Mouse (Mus musculus): Measurements from ENCODE around the gene Zfp503. TPM values are rescaled to one million over a fixed set of nuclear protein-coding genes. Genes with fewer than 3 reads are reported as not detected.

Gene Zfp503
- polyA plus RNA-seq, 2 experiments from 2014 or later, result not detected

DNA sequence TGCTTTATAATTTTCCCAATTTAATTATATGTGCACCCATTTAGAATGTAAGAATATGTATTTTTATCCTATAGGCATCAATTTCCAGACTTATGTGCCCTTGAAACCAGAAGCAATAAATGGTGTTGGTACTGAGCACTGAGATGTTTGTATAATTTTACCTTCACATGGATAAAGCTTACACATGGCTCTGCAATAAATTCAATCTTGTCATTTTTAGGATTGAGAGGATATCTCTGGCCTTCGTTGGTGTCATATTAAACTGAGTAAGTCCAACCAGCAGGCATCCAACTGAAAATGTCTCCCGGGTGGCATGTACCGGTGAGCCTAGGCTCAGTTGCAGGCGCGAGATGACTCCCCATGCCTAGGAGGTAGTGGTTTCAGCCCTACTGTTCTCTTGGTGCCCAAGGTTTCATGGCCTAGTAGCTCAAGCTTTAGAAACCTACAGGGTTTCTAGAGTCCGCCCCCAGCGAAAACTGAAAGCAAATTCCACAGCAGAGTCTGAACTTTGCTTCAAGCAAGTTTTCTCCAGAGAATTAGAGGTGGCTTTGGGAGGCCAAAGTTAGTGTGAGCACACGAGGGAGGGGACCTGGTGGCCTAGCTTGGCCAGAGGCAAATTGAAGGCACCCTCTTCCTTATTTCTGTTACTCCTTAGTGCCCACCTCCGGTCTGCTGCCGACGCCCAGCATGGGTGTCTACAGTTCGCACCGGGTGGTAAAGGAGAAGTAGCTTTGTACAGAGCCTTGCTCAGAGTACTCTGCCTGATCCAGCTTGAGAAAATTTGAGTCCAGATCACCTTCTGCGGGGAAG, 4.1 kb upstream of the Zfp503 start:
- ATAC-seq, result no peak

DNA sequence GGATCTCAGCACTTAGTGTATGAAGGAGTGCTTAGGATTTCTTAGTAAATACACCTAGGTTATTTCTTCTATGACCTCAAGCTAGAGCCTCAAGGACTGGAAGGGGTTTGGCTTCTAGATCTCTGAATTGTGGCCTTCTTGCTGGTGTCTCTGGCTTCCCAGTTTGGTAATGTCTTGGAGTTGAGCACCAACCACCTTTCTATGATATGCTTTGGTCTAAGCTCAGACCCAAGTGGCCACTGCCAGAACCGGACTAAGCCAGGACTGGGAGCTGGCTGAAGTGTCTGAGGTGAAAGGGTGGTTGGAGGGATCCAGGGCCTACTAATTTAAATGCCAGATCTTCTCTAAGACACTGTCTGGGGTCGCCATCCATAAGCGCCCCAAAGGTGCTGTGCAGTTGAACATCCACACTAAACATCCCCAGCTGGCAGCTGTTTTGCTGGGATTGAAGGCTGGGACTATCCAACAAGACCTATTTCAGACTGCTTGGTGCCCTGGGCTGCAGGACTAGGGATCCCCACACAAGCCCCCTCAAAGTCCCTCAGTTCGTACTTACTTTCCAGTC, 3.0 kb upstream of the Zfp503 start:
- no peak for ATAC-seq

DNA sequence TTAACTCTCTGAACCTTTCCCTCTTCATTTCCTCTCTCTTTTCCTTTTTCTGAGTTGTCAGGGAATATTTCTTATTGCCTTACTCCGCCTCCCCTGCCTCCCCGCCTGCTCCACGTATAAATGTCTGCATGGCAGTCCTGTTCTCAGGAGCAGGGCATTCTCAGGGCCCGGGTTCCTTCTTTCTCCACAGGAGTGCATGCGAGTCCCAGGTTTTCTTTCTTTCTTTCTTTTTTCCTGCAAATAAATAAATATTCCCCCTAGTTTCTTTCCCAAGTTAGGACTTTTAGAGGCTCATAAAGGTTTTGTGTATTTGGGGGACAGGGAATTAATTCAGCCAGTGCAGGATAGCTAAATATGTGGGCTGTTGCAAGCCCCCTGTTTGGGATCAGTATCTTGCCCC, 2.5 kb upstream of the Zfp503 start:
- no peak for ATAC-seq

DNA sequence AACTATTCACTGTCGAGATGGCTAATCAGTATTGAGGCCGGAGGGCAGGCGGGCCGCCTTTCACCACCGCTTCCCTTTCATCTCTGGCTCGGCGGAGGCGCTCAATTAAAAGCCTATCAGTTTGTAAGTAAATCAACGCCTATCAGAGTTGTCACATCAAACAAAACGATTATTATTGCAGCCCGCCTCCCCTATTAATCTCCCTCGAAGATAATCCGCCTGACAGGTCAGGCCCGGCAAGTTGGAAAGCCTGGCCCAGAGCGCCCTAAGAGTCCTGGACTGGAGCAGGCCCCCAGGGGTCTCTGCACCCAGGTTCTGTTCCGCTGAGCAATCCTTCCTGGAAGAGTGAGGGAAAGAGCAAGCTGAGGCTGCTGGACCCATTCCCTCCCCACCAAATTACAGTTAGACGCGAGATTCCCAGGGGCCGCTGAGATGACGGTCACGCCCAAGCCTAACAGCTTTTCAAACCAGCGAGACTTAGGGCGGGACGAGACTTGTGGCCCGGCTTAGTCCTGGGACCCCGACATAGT, 1.9 kb upstream of the Zfp503 start:
- ATAC-seq, result no peak

DNA sequence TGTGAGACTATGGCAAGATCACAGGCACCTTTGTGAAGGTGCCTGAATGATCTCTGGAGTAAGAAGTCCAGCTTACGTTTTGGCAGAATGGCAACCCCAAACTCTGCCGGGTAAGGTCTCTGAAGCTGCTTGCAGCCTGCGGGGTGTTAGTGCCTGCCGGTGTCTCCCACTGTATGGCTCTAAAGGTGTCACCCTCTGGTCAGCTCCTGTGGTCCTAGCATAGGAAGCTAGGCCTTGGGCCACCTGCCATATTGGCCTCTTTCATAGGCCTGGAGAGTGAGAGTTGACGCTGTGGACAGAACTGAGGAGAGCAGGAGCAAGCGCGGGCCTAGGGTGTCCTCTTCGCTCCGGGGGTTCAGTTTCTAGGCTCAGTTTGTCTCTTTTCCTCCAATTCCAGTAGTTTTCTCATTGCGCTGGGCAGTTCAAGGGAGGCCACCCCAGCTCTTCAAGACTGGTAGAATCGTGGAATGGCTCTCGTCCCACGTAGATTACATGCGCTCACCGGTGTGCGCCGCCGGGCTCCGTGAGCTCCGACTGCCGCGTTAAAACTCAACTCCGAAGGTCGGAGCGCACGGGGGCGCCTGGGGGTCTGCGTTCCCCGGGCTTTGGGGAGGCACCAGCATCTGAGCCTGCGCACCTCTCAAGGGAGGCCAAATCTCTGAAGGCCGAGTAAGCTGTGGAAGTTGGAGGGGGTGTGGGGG, 1.1 kb upstream of the Zfp503 start:
- ATAC-seq, result no peak

DNA sequence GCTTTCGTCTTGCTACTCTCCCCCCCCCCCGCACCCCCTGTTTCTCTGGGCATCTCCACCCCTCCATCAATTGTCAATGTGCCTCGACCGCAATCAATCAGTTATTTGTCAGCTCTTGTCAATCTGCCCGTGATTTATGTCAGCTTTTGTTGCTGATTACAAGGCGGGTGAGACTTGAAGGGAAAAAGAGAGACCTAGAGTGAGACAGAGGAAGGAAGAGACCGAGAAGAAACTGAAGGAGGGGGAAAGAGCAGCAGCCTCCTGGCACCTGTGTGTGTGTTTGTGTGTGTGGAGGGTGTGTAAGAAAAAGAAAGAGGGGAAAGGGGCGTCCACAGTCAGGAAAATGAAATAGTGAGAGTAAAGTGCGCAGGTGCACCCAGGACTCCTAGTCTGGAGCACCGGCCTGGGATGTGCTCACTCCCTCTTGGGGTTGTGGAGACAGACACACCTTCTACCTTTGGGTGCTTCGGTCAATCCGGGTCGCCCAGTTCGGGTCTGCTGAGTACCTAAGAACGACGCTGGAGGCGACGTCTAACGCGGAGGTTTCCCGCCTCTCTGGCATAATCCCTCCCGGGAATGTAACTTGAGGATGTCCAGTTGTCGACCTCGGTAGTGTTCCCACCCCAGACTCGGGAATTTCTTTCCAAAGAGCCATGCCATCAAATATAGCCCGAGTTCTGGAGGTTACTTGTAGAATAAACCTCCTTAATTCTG, 667 bp downstream of the Zfp503 start:
- no peak for ATAC-seq

DNA sequence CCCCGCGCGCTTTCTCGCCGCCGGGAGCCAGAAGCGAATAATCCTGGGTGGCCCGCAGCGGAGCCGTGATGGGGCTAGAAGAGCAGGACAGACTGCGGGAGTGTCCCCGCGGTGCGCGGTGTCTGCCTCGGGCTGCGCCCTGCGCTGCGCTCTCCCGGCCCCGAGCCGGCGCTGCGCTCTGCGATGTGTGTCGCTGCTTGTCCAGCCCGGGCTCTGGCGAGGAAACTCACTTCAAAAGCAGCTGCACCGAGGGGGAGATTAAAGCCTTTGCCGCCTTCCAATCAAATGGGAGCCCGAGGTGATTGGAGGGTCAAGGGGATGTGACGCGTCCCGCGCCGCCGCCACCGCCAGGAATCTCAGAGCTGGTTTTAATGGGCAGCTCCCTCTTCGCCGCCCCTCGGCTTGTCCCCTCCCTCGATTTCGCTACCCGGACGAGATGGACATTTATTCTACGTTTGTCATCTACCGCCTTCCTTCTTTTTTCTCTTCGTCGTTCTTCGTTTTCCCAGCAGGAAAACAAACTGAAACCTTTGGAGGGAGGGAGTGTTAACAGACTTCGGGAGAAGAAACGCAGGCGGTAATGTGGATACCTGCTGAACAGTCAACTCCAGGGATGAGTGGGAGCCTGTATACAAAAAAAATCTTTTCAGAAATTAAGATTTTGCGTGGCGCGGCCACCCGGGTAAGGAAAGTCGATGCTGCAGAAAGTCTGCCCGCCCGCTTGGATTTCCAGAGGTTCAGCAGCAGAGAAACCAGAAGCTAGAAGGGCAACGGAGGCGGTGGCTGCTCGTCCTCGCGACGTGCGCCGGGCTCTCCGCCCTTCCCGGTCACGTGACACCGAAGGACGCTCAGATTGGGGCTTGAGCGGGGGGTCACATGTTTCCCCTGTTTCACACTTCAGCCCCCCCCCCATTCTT, 1.5 kb downstream of the Zfp503 start:
- ATAC-seq, result no peak

DNA sequence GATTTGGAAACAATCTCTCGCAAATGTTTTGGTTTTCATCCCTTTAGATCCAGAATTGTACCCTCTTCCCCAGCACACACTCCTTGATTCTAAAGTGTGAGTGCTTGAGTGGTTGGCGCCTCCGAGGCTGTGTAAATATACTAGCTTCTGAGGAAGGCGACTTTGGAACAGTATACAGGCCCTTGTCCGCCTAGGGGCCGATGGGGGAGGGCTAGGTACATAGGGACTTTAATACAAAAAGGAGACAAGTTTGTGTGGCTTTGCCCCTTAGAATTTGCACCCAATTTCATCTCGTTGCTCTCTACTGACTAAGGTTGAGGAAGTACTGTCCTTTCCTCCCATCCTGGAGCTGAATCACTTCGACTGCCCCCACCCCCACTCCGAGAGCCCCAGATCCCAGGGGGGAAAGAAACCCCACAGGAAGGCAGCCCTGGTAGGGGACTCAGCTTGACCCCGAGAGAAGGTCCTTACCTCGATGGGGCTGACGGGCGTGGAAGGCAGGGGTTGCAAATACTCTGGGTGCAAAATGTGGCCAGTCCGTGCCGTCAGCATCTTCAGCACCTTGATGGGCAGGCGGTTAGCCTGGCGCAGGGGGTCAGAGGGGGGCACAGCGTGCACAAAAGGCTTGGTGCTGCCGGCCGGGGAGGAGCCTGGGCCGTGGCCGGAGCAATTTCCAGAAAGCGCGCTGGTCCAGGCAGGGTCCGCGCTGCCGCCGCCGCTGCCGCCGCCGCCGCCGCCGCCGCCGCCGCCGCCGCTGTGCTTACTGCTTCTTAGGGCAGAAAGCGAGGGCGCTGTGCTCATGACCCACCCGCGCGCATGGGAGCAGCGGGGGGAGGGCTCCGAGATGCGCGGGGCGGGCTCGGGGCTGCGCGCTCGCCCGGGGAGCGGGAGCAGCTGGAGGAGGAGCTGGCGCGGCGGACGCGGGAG, 2.4 kb downstream of the Zfp503 start:
- no peak for ATAC-seq

DNA sequence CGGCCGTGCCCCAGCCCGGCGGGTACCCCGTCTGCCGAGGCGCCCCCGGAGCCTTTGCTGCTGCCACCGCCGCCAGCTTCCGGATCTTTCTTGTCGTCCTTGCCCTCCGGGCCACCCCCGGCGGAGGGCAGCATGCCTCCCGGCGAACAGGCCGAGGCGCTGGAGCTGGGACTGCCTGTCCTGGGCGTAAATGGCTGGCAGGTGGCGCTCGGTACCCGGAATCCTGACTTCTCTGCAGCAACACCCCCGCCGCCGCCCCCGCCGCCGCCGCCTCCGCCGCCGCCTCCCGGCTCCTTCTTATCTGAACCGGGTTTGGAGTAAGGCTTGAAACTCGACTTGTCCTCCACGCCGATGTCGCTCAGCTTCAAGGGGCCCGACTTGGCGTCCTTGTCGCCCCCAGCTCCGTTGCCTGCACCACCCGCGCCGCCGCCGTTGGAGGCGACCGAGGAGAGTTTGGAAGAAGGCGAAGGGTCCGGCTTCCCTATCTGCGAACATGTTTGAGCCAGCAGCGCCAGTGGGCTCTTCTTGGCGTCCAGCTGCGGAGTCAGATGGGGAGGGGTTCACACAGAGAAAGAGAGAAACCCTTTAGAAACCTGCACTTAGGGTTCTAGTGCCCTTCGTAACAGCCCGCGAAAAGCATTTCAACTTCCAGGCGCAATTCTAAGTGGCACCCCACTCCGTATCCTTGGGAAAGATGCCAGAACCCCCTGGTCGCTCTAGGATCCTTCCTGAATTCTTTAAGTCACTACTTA, 3.2 kb downstream of the Zfp503 start:
- ATAC-seq, result no peak

DNA sequence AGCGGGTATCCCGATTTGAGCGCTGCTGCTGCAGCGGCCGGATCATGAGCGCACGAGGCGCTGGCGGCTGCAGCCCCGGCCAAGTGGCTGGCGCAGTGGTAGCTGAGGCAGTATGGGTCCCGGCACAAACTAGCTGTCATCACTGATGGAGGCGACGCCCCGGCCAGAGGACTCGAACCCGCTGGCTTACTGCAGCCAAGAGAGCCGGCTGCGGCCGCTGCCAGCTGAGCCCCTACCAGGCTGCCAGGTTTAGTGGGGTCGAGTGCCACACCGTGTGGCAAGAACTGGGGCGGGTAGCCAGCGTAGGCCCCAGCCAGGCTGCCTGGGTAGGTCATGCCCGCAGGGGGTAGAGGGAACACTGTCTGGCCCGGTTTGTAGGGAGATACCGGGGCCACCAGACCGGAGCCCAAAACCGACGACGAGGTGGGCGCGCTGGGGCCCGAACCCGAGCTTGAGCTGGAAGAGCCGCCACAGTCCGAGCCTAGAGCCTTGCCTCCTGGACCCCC, 3.9 kb downstream of the Zfp503 start:
- no peak for ATAC-seq

DNA sequence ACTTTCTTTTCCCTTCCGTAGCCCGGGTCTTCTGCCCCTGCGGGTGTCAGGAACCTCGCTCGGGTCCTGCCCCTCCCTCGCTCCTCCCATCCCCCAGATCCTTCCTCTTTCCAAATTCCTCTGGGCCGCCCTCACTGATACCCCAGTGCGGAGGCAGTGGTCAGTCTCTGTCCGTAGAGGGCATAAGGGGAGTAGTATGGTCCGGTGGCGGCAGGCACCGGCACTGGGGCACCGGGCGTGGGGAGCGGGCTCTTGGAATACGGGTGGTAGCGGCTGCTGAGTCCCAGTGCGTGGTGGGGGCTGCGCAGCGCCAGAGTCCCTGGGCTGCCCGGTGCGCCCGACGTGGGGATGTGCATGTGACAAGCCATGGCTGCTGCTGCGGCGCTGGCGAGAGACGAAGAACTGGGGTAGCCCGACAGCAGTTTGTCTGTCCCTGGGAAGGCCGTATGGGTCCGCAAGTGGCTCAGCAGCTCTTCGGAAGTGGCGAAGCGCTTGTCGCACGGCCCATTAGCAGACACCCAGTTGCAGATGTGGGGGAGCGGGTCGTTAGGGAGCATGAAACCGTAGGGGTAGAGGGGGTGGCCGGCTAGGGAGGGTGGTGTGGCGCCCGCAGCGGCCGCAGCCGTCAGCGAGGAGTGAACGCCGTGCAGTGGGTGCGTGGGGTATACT, 4.5 kb downstream of the Zfp503 start:
- no peak for ATAC-seq

DNA sequence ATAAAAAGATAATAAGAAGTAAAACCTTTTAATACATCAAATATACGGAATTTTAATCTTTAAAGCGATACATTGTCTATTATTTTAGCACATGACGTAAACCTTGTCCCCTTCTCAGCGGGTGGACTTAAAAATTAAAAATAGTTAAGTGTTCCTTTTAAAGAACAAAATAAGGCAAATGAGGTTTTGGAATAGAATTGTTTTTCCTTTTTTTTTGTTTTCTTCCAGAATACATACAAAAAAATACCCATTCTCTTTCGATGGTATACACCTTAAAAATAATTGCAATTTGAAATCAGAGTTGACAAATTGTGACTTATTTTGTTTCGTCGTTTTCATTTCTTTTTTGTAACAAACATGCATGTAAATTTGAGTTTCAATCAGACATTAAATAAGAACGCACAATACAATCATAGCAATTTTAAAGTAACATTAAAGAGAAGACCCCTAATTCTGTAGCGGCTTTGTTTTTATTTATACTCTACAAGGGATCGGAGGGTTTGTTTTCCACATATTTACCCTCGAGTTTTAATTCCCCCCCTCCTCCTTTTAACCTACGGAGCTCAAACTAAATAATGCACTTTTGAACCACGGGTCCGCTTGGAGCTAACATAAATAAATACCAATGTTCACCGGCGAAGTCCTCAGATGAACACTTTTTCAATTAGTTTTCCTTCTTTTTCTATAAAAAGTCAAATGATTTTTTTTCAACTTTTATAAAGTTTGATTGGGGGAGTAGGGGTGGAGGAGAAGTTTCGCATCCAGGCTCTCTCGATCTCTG, 5.3 kb downstream of the Zfp503 start:
- ATAC-seq, result no peak

DNA sequence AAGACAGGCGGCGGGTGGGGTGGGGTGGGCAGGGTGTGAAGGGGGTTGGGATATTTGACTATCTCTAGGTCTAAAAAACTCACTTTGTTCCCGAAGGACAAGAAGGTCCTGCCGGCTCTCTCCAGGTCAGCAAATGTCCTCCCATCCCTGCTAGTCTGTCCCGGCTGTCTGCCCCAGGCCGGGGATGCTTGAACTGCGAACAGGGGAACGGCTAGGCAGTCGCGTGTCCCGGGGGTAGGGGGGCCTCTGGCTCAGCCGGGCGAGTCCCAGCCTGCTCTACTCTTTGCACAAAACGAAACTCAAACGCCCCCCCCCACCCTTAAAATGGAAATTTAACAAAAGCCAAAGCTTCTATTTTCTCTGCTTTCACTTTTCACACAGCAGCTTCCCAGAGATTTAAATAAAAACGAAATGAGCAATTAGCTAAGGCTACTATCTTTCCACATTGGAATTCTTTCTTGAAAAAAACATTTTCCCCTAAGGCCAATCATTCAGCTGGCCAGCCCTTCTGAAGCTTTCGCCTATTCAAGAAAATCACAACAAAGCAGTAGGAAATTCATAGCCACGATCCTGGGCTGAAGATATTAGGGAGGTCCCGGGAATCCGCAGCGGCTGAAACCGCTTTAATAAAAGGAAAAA, 6.0 kb downstream of the Zfp503 start:
- ATAC-seq, result no peak

DNA sequence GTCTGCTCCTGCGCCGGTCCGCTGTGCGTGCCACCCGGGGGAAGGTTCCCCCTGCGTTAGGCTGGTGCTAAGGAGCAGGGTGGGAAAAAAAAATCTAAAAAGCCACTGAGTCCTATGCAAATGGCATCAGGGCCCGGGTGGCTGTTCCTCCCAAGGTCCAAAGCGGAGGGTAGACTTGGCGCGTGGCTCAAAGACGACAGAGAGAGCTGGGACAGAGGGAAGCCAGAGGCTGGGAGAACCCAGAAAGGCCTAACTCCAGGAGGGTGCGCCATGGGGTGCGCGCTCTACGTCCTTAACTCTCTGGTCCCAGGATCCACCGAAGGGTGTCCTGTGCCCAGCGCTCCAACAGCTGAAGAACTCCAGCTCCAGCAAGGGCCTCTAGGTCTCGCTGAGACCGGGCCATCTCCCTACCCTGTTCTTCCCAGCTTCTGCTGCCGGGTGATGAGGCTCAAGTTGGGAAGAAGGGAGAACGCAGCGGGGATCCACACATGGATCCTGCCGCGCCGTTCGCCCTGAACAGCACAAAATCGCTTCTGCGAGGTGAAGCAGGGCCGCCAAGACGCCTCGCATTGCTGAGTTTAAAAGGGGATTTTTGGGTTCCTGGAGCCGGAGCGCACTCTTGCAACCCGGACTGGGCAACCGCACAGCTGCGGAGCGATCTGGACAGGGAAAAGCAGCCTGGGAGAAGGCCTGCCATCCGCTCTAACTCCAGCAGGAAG, 6.7 kb downstream of the Zfp503 start:
- no peak for ATAC-seq

DNA sequence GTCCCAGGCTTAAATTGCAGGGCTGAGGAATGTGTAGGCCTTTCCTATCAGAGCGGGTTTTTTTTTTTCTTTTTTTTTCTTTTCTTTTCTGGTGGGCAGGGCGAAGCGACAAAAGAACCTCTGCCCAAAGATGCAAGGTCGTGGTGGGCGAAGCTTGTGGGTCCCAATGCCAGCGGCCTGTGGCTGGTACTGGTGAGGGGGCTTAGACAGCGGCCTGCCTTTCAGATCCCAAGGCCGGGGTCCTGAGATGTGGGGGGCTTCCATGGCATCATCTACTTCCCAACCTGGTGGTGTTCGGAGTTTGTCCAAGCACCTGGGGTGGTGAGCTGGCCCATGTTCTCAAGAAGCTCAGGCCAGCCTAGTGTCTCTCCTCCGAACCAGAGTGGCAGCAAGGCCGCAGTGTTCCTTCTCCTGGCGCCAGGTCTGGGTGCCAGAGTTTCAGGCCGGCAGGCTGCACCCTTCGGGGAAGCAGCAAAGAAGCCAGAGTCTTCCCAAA, 7.3 kb downstream of the Zfp503 start:
- no peak for ATAC-seq

DNA sequence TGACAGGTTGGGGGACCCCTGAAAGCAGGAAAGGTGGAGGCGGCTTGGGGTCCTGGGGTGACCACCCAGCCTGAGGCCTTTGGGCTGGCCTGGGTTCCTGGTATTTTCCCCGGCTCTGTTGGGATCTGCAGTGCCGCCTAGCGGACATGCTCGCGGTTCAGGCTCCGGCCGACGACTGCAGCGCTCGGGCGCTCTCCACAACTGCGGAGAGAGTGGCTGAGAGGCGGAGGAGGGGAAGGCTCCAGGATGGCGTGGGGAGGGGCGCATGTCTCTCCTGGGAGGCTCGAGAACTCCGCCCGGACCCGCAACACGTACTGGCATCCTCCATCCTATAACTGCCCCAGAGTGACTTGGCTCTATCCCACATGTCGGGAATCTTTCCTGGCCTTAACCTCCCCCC, 7.9 kb downstream of the Zfp503 start:
- ATAC-seq, result no peak

DNA sequence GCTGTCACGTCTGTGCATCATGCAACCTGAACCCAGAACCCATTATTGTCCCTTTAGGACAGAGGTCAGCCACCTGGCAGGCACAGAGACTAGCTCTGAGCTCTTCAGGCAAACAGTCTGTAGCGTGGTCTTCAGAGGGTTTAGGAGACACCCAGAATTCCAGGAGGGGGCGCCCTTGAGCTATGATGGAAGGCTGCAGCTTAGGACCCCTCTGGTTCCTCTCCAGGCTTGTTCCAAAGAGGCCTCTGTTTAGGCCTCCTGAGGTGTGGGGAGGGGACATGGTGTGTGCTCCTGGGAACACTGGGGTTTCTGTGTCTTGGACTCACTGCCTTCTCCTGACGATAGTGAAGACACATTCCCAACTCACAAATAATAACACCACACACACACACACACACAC, 20.4 kb downstream of the Zfp503 start:
- no peak for ATAC-seq
